Mouse (Mus musculus) olfactory bulb, adult 2 months (tissue): ENCODE results near the gene Mgat5.

ENCODE experiments used
- CTCF ChIP-seq: fragments of 200-500 bp; IDR thresholded peaks from 2 replicates; pipeline ENCODE4 v1.5.1; 2012; ENCODE audit warnings: low read depth, mild to moderate bottlenecking, low read length, moderate library complexity; ENCODE audit not compliant: insufficient read depth
- POLR2A ChIP-seq: fragments of 200-500 bp; IDR thresholded peaks from 2 replicates; pipeline ENCODE4 v1.6.1; 2012; ENCODE audit warnings: mild to moderate bottlenecking, low read depth, low read length, moderate library complexity; ENCODE audit not compliant: insufficient read depth

DNA sequence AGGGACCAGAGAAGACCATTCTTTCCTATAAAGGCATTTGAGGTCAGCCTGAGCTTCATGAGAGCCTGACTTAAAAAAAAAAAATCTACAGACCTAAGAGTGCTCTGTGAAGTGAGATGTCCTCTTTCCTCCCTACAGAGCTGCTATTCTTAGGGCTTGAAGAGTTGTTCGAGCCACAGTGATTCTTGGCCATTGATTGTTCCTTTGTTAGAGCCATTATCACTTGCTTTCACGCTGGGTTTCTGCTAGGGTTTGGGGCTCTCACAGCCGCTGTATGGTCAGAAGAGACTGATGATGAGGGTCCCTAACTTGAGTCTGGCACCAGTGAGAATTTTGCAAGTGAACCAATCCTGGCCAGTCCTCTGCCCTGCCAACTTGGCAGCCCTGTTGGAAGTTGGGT, 199.8 kb downstream of the Mgat5 start:
- no peak for TF ChIP-seq CTCF
- TF ChIP-seq POLR2A, result no peak
